Mouse (Mus musculus): ENCODE results near the gene Tmed2. TPM values are rescaled to one million over a fixed set of nuclear protein-coding genes. Genes with fewer than 3 reads are reported as not detected.
A peak's percentile ranks its signal among the peaks of the same experiment; 100 is the strongest.
"Not testable (repeated sequence)": the region's sequence is repeated elsewhere in the genome, so short reads cannot be mapped to it uniquely, and the experiment has no call there.

Tmed2 gene
- polyA plus RNA-seq, 1 experiment, result 159 TPM

GRCm38 (mm10) chr5:124528351-124528750 lies 12.1 kb upstream of the Tmed2 start:
- no peak for DNase-seq (ENCODE audit: low read depth)

DNA sequence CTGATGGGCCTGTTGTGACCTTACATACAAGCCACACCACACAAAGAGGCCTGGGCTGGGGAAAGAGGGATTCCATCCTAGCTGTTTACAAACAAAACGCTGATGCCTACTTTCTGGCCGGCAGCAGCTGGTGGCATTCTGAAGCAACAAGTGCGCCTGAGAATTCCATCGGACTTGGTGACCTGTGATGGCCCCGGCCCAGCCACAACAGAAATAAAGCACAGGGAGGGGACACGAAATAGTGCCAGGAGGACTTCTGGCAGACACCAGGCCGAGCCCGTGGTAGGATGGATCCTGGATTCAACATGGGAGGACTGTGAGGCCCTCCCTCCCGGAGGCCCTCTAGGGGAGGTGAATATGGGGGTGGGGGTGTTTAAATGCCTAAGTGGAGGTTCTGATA lies 11.7 kb upstream of the Tmed2 start:
- DNase-seq (ENCODE audit: low read depth), result no peak

GRCm38 (mm10) chr5:124529191-124529651 lies 11.3 kb upstream of the Tmed2 start:
- DNase-seq (ENCODE audit: low read depth), result no peak

GRCm38 (mm10) chr5:124529697-124530096 lies 10.8 kb upstream of the Tmed2 start:
- no peak for DNase-seq (ENCODE audit: low read depth)

GRCm38 (mm10) chr5:124530655-124531582 lies 9.6 kb upstream of the Tmed2 start, which contains the start of gene Rilpl1:
Gene Rilpl1 (minus strand): TSS chr5:124531391.
- no peak for DNase-seq (ENCODE audit: low read depth)

DNA sequence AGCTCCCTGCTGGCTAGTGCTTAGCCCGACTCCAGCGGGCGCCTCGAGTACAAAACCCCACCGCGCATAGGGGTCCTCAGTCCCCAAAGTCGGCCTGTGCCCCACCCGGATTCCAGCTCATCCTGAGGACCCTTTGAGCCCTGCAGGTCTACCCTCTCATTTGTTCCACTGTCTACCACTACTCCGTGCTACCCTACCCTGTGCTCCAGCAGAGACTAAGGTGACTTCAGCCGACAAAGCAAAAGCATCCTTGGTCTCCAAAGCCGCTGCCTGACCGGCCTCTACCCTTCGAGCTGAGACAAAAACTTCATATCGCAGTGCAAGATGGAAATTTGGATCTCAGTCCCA lies 8.9 kb upstream of the Tmed2 start:
- DNase-seq (ENCODE audit: low read depth), result no peak

GRCm38 (mm10) chr5:124532451-124532850 lies 8.0 kb upstream of the Tmed2 start:
- no peak for DNase-seq (ENCODE audit: low read depth)

- no peak for DNase-seq (ENCODE audit: low read depth)
These were observed 5.5 kb upstream of the Tmed2 start for GRCm38 (mm10) chr5:124535016-124535415.

DNA sequence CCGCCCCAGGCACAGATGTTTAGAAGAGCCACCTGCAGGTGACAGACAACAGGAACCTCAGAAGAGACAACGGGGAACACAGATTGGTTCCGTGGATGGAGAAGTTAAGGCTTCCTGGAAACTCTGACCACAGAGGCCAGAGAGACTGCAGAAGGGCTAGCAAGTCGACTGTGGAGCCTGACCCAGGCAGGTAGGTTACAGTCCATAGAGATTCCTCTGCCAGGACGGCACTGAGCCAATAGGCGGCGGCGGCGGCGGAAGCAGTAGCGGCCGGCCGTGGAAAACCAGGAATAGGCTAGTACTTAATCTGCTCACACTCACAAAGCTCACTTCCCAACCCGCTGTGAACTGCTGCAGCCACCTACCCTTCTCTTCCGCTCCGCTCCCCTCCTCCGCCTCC lies 3.7 kb upstream of the Tmed2 start:
- DNase-seq (ENCODE audit: low read depth), result no peak

- DNase-seq (ENCODE audit: low read depth), result peak; percentile 50
These were observed 1.4 kb upstream of the Tmed2 start for GRCm38 (mm10) chr5:124538813-124539792.

- DNase-seq (ENCODE audit: low read depth), result no peak
These were observed 590 bp upstream of the Tmed2 start for GRCm38 (mm10) chr5:124539905-124540304.

- no peak for DNase-seq (ENCODE audit: low read depth)
These were observed 558 bp downstream of the Tmed2 start for GRCm38 (mm10) chr5:124540905-124541601.

- DNase-seq (ENCODE audit: low read depth), result no peak
These were observed 1.1 kb downstream of the Tmed2 start for GRCm38 (mm10) chr5:124541602-124541973.

GRCm38 (mm10) chr5:124550737-124551136 lies 10.2 kb downstream of the Tmed2 start:
- DNase-seq (ENCODE audit: low read depth), result not testable (repeated sequence)

DNA sequence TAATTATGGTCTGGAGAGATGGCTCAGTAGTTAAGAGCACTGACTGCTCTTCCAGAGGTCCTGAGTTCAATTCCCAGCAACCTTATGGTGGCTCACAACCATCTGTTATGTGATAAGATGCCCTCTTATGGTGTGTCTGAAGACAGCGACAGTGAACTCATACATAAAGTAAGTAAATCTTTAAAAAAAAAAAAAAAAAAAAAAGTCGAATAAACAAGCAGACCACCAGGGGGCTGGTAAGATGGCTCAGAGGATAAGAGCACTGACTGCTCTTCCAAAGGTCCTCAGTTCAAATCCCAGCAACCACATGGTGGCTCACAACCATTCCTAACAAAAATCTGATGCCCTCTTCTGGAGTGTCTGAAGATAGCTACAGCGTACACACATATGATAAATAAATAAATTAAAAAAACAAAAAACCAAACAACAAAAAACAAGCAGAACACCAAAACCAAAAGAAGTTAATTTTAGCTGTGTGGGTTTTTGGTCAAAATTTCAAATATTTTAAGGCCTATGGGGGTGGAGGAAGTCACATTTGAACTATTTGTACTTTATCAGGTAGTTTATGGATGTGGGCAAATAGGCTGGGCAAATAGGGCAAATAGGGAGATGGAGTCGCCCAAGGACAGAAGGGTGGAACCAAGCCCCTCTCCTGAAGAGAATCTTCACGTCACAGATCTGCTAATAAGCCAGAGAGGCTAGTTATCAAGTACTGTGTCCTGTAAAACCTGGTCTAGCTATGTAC lies 11.0 kb downstream of the Tmed2 start:
- DNase-seq (ENCODE audit: low read depth), result not testable (repeated sequence)

GRCm38 (mm10) chr5:124552094-124552472 lies 11.6 kb downstream of the Tmed2 start:
- no peak for DNase-seq (ENCODE audit: low read depth)

GRCm38 (mm10) chr5:124552558-124553307 lies 12.2 kb downstream of the Tmed2 start, which contains the start of gene Ddx55:
Gene Ddx55 (plus strand): TSS chr5:124552864.
- DNase-seq (ENCODE audit: low read depth), result no peak

DNA sequence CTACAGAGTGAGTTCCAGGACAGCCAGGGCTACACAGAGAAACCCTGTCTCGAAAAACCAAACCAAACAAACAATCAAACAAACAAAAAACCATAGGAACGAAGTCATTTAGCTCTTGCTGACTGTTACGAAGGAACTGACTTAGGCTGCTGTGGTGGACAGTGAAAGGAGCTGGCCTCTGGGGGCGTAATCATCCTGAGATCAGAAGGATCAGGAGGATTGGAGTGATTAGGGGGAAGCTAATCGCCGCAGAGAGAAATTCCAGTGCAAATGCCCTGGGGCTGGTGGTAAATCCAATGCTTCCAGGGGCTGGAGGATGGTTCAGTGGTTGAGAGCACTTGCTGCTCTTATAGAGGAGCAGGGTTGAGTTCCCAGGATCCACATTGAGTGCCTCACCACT lies 13.1 kb downstream of the Tmed2 start:
- no peak for DNase-seq (ENCODE audit: low read depth)

DNA sequence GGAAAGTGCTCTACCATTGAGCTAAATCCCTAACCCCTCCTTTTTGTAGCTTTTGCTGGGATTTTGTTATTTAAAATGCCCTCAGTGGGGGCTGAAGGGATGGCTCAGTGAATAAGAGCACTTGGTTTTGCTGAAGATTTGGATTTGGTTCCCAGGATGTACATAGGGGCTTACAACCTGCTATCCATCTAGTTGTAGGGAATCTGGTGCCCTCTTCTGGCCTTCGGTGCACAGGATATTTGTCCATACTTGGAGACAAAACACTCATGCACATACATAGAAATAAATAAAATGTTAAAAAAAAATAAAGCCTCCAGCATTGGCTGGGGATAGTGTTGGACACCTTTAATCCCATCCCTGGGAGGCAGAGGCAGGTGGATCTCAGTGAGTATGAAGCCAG lies 14.7 kb downstream of the Tmed2 start:
- no peak for DNase-seq (ENCODE audit: low read depth)

DNA sequence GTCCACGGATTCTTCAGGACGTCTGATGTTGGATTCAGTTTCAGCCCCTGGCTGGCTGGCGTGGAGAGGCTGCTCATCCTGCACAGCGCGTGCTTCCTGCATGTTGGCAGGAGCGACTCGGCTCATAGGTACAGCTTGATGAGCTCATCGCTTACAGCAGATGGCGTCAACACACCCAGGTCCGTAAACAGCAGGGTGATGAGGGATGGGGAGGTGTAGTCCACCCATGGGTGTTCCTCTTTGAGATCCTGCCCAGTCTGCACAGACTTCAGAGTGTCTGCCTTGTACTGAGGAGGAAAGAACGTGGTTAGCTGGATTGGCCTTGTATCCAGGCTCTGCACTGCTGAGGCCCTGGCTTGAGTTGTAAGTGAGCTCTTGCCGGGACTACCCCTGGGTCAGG lies 30.6 kb downstream of the Tmed2 start:
- DNase-seq (ENCODE audit: low read depth), result no peak
